Mouse (Mus musculus): Measurements from ENCODE around the gene Atp10a. TPM values are rescaled to one million over a fixed set of nuclear protein-coding genes. Genes with fewer than 3 reads are reported as not detected.

Gene Atp10a
- polyA plus RNA-seq, 1 experiment from 2014 or later = 2.7 TPM

GRCm38 (mm10) chr7:58740196-58740595 lies 84.2 kb downstream of the Atp10a start:
- WGBS = 93% methylated on average over 13 of the region's 13 CpGs

GRCm38 (mm10) chr7:58740842-58741241 lies 84.9 kb downstream of the Atp10a start:
- no peaks in the 10 kb centered on the region for H3K36me3 ChIP-seq (ENCODE audit: control insufficient read depth, insufficient read depth, low read length)
- H3K9ac ChIP-seq (ENCODE audit: low read length) = no peak overlapping the region
- no peaks in the 10 kb centered on the region for H3K4me1 ChIP-seq (ENCODE audit: control insufficient read depth, insufficient read depth, low read length)
- no peaks in the 10 kb centered on the region for H3K27me3 ChIP-seq (ENCODE audit: control insufficient read depth, insufficient read depth, low read length)
- no peak overlapping the region for H3K4me3 ChIP-seq (ENCODE audit: low read depth, low read length)
- H3K9me3 ChIP-seq (ENCODE audit: control insufficient read depth, low read length) = no peaks in the 10 kb centered on the region
- WGBS = 89% methylated on average over 4 of the region's 4 CpGs
- H3K27ac ChIP-seq (ENCODE audit: low read depth, low read length) = no peak overlapping the region
- no peak for ATAC-seq (ENCODE audit: insufficient read depth, low FRiP score, low TSS enrichment)
- no peak for DNase-seq (ENCODE audit: low spot score)
- no peak overlapping the region for H3K4me2 ChIP-seq (ENCODE audit: low read depth)

More at GRCm38 (mm10) chr7:58740196-58740595, 84.2 kb downstream of the Atp10a start:
- H3K4me2 ChIP-seq (ENCODE audit: low read depth) = no peak overlapping the region
- H3K9ac ChIP-seq (ENCODE audit: low read length) = no peak overlapping the region
- no peaks in the 10 kb centered on the region for H3K9me3 ChIP-seq (ENCODE audit: control insufficient read depth, low read length)
- no peak overlapping the region for H3K4me3 ChIP-seq (ENCODE audit: low read depth, low read length)
- no peaks in the 10 kb centered on the region for H3K36me3 ChIP-seq (ENCODE audit: control insufficient read depth, insufficient read depth, low read length)
- H3K27me3 ChIP-seq (ENCODE audit: control insufficient read depth, insufficient read depth, low read length) = no peaks in the 10 kb centered on the region
- no peak overlapping the region for H3K27ac ChIP-seq (ENCODE audit: low read depth, low read length)
- DNase-seq (ENCODE audit: low spot score) = no peak
- no peaks in the 10 kb centered on the region for H3K4me1 ChIP-seq (ENCODE audit: control insufficient read depth, insufficient read depth, low read length)
- no peak for ATAC-seq (ENCODE audit: insufficient read depth, low FRiP score, low TSS enrichment)

DNA sequence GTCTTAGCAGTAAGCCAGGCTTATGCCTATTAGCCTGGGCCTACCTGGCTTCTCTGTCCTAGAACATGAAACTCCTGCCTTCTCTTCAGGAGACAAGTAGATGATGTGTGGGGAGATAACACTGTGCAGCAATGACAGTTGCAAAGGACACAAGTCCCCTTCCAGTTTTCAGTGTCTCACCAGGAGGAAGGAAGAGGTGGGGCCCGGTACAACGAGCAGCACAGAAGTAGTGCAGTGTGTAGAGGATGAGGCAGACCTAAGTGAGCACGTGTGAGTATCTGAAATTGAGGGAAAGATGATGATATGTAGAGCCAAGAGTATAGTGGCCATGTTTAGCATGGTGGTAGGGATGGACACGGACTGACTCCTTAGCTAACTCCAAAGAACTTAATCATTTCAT lies 86.0 kb downstream of the Atp10a start:
- H3K9me3 ChIP-seq (ENCODE audit: control insufficient read depth, low read length) = no peaks in the 10 kb centered on the region

DNA sequence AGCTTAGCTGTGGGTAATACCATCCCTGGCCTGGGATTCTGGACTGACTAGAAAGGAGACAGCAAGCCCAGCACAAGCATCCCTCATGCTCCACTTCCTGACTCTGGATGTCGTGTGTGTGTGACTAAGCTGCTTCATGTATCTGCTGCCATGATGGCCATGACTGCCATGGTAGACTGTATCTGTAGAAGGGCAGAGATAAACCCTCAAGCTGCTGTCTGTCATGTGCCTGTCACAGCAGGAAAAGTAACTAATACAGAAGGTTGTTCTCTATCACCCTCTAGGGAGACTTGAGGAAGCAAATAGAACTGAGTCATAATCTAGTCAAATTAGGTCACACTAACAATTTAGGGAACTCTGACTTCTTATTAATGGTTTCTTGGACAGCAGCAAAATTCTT lies 86.7 kb downstream of the Atp10a start:
- H3K9ac ChIP-seq (ENCODE audit: low read length) = no peak overlapping the region
- H3K4me3 ChIP-seq (ENCODE audit: low read depth, low read length) = no peak overlapping the region
- no peaks in the 10 kb centered on the region for H3K36me3 ChIP-seq (ENCODE audit: control insufficient read depth, insufficient read depth, low read length)
- no peaks in the 10 kb centered on the region for H3K9me3 ChIP-seq (ENCODE audit: control insufficient read depth, low read length)
- no peak overlapping the region for H3K4me2 ChIP-seq (ENCODE audit: low read depth)
- ATAC-seq (ENCODE audit: insufficient read depth, low FRiP score, low TSS enrichment) (no peak), DNase-seq (ENCODE audit: low spot score) (no peak)
- no peaks in the 10 kb centered on the region for H3K4me1 ChIP-seq (ENCODE audit: control insufficient read depth, insufficient read depth, low read length)
- H3K27me3 ChIP-seq (ENCODE audit: control insufficient read depth, insufficient read depth, low read length) = no peaks in the 10 kb centered on the region
- 70% methylated on average over 1 of the region's 1 CpGs for WGBS
- H3K27ac ChIP-seq (ENCODE audit: low read depth, low read length) = no peak overlapping the region

More for the DNA sequence above, 86.0 kb downstream of the Atp10a start:
- Histone ChIP-seq H3K27ac (ENCODE audit: low read depth, low read length) (no peak overlapping the region), H3K4me1 (ENCODE audit: control insufficient read depth, insufficient read depth, low read length) (no peaks in the 10 kb centered on the region), H3K4me2 (ENCODE audit: low read depth) (no peak overlapping the region), H3K9ac (ENCODE audit: low read length) (no peak overlapping the region), H3K4me3 (ENCODE audit: low read depth, low read length) (no peak overlapping the region), H3K27me3 (ENCODE audit: control insufficient read depth, insufficient read depth, low read length) (no peaks in the 10 kb centered on the region), H3K36me3 (ENCODE audit: control insufficient read depth, insufficient read depth, low read length) (no peaks in the 10 kb centered on the region)
- WGBS = 90% methylated on average over 4 of the region's 4 CpGs
- DNase-seq (ENCODE audit: low spot score) = no peak
- no peak for ATAC-seq (ENCODE audit: insufficient read depth, low FRiP score, low TSS enrichment)

DNA sequence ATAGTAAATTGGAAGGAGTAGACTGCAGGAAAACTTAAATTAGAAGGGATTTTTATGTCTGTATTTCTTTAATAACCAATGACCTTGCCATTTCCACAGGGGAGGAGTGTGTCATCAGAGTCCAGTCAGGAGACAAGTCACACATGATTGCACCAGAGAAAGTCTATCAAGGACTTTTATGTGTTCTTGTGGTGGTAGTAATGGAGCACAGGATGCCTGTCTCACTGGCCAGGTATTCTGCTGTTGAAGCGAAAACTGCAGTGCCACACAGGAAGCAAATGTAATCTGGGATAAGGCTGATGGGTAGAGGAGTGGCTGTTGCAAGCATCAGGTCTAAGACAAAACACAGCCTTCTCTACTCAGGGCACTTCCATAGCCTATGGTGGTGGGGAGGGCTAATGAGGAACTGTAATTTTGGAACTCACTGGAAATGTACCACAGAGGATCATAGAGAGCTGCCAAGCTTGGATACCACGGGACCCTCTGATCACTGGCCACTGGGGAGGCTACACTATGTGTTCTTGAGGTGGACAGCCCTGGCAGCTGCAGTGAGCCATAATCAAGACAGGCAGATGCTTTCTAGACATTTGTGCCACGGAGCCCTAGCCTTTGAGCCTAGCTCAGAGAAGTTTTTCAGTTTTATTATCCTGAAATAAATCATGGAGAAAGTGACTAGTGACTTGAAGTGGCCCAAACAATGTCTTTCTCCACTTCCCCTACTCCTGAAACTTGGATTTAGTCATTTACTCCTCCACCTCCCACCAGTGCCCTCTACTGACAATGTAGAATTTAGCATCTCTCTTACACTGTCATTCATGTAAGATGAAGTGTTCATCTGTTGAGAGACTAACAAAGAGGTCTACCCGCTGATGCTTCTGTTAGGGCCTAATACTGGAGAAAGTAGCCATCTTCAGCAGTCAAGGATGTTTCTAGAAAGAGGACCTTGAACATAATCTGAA lies 87.7 kb downstream of the Atp10a start:
- Histone ChIP-seq H3K36me3 (ENCODE audit: control insufficient read depth, insufficient read depth, low read length) (no peaks in the 10 kb centered on the region), H3K9me3 (ENCODE audit: control insufficient read depth, low read length) (no peaks in the 10 kb centered on the region), H3K4me3 (ENCODE audit: low read depth, low read length) (no peak overlapping the region), H3K27ac (ENCODE audit: low read depth, low read length) (no peak overlapping the region), H3K9ac (ENCODE audit: low read length) (no peak overlapping the region), H3K27me3 (ENCODE audit: control insufficient read depth, insufficient read depth, low read length) (no peaks in the 10 kb centered on the region), H3K4me1 (ENCODE audit: control insufficient read depth, insufficient read depth, low read length) (no peaks in the 10 kb centered on the region), H3K4me2 (ENCODE audit: low read depth) (no peak overlapping the region)
- 71% methylated on average over 4 of the region's 4 CpGs for WGBS
- DNase-seq (ENCODE audit: low spot score) (no peak), ATAC-seq (ENCODE audit: insufficient read depth, low FRiP score, low TSS enrichment) (no peak)

DNA sequence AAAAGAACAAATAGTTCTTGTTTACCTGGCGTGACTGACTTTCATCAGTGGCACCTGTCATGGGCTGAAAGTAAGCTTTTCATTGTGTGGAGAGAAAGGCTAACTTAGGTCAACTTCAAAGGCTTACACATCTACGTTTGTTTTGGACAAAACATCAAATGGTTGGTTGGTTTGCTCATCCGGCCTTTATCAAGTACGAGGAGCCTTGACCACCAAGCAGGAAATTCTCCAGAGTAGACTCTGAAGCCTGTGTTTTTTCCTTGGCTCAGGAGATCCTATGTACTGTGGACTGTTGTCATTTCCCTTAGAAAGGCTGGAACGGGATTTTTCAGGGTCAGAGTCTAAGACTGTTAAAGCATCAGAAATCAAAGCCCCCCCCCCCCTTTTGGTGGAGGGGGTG lies 90.9 kb downstream of the Atp10a start:
- Histone ChIP-seq H3K4me2 (ENCODE audit: low read depth) (no peak overlapping the region), H3K27ac (ENCODE audit: low read depth, low read length) (no peak overlapping the region), H3K9me3 (ENCODE audit: control insufficient read depth, low read length) (no peaks in the 10 kb centered on the region), H3K4me1 (ENCODE audit: control insufficient read depth, insufficient read depth, low read length) (no peaks in the 10 kb centered on the region; the same call in 1 of the 2 replicates), H3K27me3 (ENCODE audit: control insufficient read depth, insufficient read depth, low read length) (no peaks in the 10 kb centered on the region), H3K9ac (ENCODE audit: low read length) (no peak overlapping the region), H3K4me3 (ENCODE audit: low read depth, low read length) (no peak overlapping the region), H3K36me3 (ENCODE audit: control insufficient read depth, insufficient read depth, low read length) (no peaks in the 10 kb centered on the region)
- WGBS = 85% methylated on average over 5 of the region's 5 CpGs
- ATAC-seq (ENCODE audit: insufficient read depth, low FRiP score, low TSS enrichment) (no peak), DNase-seq (ENCODE audit: low spot score) (no peak)

GRCm38 (mm10) chr7:58749904-58750612 lies 94.1 kb downstream of the Atp10a start:
- H3K27ac ChIP-seq (ENCODE audit: low read depth, low read length) = no peak overlapping the region
- ATAC-seq (ENCODE audit: insufficient read depth, low FRiP score, low TSS enrichment) (no peak), DNase-seq (ENCODE audit: low spot score) (no peak)
- no peak overlapping the region for H3K9ac ChIP-seq (ENCODE audit: low read length)
- no peak overlapping the region for H3K4me2 ChIP-seq (ENCODE audit: low read depth)
- no peak overlapping the region for H3K4me3 ChIP-seq (ENCODE audit: low read depth, low read length)
- no peaks in the 10 kb centered on the region for H3K36me3 ChIP-seq (ENCODE audit: control insufficient read depth, insufficient read depth, low read length)
- H3K4me1 ChIP-seq (ENCODE audit: control insufficient read depth, insufficient read depth, low read length) = no peaks in the 10 kb centered on the region; the same call in 1 of the 2 replicates
- no peaks in the 10 kb centered on the region for H3K9me3 ChIP-seq (ENCODE audit: control insufficient read depth, low read length)
- H3K27me3 ChIP-seq (ENCODE audit: control insufficient read depth, insufficient read depth, low read length) = no peaks in the 10 kb centered on the region
- 92% methylated on average over 6 of the region's 6 CpGs for WGBS

GRCm38 (mm10) chr7:58752041-58752440 lies 96.1 kb downstream of the Atp10a start:
- no peak overlapping the region for H3K27ac ChIP-seq (ENCODE audit: low read depth, low read length)
- no peak overlapping the region for H3K4me3 ChIP-seq (ENCODE audit: low read depth, low read length)
- H3K36me3 ChIP-seq (ENCODE audit: control insufficient read depth, insufficient read depth, low read length) = no peaks in the 10 kb centered on the region
- H3K4me1 ChIP-seq (ENCODE audit: control insufficient read depth, insufficient read depth, low read length) = no peaks in the 10 kb centered on the region; the same call in 1 of the 2 replicates
- no peak for DNase-seq (ENCODE audit: low spot score)
- no peak overlapping the region for H3K9ac ChIP-seq (ENCODE audit: low read length)
- 69% methylated on average over 5 of the region's 5 CpGs for WGBS
- H3K27me3 ChIP-seq (ENCODE audit: control insufficient read depth, insufficient read depth, low read length) = no peaks in the 10 kb centered on the region
- no peak overlapping the region for H3K4me2 ChIP-seq (ENCODE audit: low read depth)
- H3K9me3 ChIP-seq (ENCODE audit: control insufficient read depth, low read length) = no peaks in the 10 kb centered on the region
- ATAC-seq (ENCODE audit: insufficient read depth, low FRiP score, low TSS enrichment) = no peak
